Mouse (Mus musculus) stomach, embryonic 14.5 days (tissue): ENCODE results near the gene Nell2. TPM values are rescaled to one million over a fixed set of nuclear protein-coding genes. Genes with fewer than 3 reads are reported as not detected.

Experiments used
- ATAC-seq: fragments of 200-750 bp; cut with Nextera tagmentation; 2 replicates; pipeline ENCODE4 v1.8.0; 2017; ENCODE audit warnings: low read depth, moderate TSS enrichment; ENCODE audit not compliant: insufficient number of reproducible peaks, insufficient read depth, low FRiP score
- H3K27ac ChIP-seq: fragments of 300-500 bp; sonication (generic); 2 replicates; pipeline ENCODE4 v1.5.1; 2014; ENCODE audit warnings: mild to moderate bottlenecking, low read length, moderate library complexity, mixed read lengths
- H3K27me3 ChIP-seq: fragments of 300-500 bp; sonication (generic); 2 replicates; pipeline ENCODE4 v1.6.1; 2014; ENCODE audit warnings: low read length, control low read depth, mixed read lengths; ENCODE audit not compliant: control insufficient read depth, insufficient read depth
- H3K36me3 ChIP-seq: fragments of 300-500 bp; sonication (generic); 2 replicates; pipeline ENCODE4 v1.6.1; 2014; ENCODE audit warnings: mild to moderate bottlenecking, control low read depth, low read length, moderate library complexity, mixed read lengths; ENCODE audit not compliant: control insufficient read depth, insufficient read depth
- H3K4me1 ChIP-seq: fragments of 300-500 bp; sonication (generic); 2 replicates; pipeline ENCODE4 v1.6.1; 2014; ENCODE audit warnings: low read length, control low read depth, mixed read lengths; ENCODE audit not compliant: control insufficient read depth, insufficient read depth
- H3K4me2 ChIP-seq: fragments of 300-500 bp; sonication (generic); replicated peaks from 2 replicates; pipeline ENCODE4 v1.6.1; 2014; ENCODE audit warnings: low read depth, low read length, control low read depth
- H3K4me3 ChIP-seq: fragments of 300-500 bp; sonication (generic); 2 replicates; pipeline ENCODE4 v1.5.1; 2014; ENCODE audit warnings: low read depth, low read length, control low read depth
- H3K9ac ChIP-seq: fragments of 300-500 bp; sonication (generic); replicated peaks from 2 replicates; pipeline ENCODE4 v1.6.1; 2014; ENCODE audit warnings: low read depth, mild to moderate bottlenecking, control low read depth, low read length, moderate library complexity, mixed read lengths
- H3K9me3 ChIP-seq: fragments of 300-500 bp; sonication (generic); 2 replicates; pipeline ENCODE4 v1.6.1; 2016; ENCODE audit warnings: low read depth, low read length, control low read depth; ENCODE audit not compliant: control insufficient read depth
- whole genome bisulfite sequencing: fragments of 180-500 bp; shearing (Covaris S2); extraction: QIAGEN DNeasy Blood & Tissue Kit; methylation state at CpG from one replicate; pipeline ENCODE4 v1.1.7; 2014; 5-methylcytosine and 5-hydroxymethylcytosine counted together
- polyA plus RNA-seq: library from polyadenylated mRNA; unstranded; fragments of >200 nt; fragmentation: Nextera tagmentation; extraction: Ambion mirVana; gene quantifications from 2 replicates; pipeline ENCODE4 v1.2.1, GENCODE M21; 2014

Nell2 gene
- polyA plus RNA-seq, 1 experiment from 2014 or later = 21.6 TPM

DNA sequence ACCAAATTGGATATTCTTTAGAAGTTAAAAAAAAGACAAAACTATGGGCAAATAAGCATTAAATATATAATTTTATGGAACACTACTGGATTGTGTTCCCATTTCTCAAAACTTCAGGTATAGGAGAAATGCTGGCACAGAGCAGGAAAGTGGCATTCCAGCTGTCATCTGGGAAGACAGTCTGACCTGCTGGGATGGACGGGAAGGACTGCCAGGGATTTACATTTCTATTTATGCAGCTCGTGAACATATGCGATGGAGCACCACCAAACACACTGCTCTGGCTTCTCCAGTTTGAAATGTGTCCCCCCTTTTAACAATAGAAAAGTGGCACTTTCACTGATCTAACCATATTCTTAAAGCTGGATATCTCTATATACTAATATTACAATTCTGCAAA, 291.9 kb downstream of the Nell2 start:
- whole genome bisulfite sequencing = 79% methylated on average over 3 of the region's 3 CpGs
- Histone ChIP-seq H3K4me3 (no peak overlapping the region), H3K9me3 (no peaks in the 10 kb centered on the region), H3K9ac (no peak overlapping the region), H3K27me3 (no peaks in the 10 kb centered on the region), H3K4me2 (no peak overlapping the region), H3K36me3 (no peaks in the 10 kb centered on the region), H3K27ac (no peak overlapping the region), H3K4me1 (no peaks in the 10 kb centered on the region)
- ATAC-seq = no peak

- Histone ChIP-seq H3K27ac (no peak overlapping the region), H3K9me3 (no peaks in the 10 kb centered on the region), H3K4me2 (no peak overlapping the region), H3K9ac (no peak overlapping the region), H3K27me3 (no peaks in the 10 kb centered on the region), H3K4me3 (no peak overlapping the region), H3K4me1 (no peaks in the 10 kb centered on the region), H3K36me3 (no peaks in the 10 kb centered on the region)
- 74% methylated on average over 13 of the region's 13 CpGs for WGBS
- ATAC-seq = no peak
These were observed 297.2 kb downstream of the Nell2 start for GRCm38 (mm10) chr15:95231171-95231570.

DNA sequence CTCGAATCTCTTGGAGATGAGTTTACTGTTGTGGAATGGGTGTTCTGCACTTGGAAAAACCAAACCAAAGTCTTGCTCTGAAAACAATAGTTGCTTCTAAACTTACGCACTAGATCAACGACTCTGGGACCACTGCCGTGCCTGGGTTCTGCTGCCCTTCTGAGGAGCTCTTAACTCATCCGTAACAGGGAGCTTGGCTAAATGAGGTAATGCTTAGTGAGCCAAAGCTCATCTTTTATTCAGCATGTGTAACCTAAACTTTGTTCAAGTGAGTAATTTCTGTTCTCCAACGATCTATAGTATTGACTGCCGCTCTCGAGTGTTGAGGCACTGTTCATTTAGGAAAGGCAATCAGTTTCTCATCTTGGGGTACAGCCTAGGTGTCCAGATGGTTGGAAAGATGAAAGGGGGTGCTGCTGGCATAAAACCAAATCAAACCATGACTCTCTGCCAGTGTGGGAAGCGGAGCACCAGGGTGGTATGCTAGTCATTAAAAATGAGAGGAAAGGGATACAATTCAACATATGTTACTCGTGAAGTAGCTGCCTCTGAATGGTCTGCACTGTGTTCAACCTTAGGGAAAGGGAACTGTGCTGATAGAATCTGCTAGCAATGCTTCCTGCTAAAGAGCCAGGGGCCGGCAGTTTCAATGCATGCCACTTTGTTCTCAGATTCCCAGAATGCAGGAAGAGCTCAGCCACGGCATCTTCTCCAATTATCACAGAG, 311.6 kb downstream of the Nell2 start:
- no peaks in the 10 kb centered on the region for H3K27me3 ChIP-seq
- no peak for ATAC-seq
- H3K4me2 ChIP-seq = no peak overlapping the region
- no peak overlapping the region for H3K4me3 ChIP-seq
- no peak overlapping the region for H3K9ac ChIP-seq
- 80% methylated on average over 12 of the region's 12 CpGs for WGBS
- no peaks in the 10 kb centered on the region for H3K36me3 ChIP-seq
- H3K4me1 ChIP-seq = no peaks in the 10 kb centered on the region
- no peaks in the 10 kb centered on the region for H3K9me3 ChIP-seq
- no peak overlapping the region for H3K27ac ChIP-seq

GRCm38 (mm10) chr15:95210551-95210950, 317.8 kb downstream of the Nell2 start:
- no peaks in the 10 kb centered on the region for H3K9me3 ChIP-seq
- no peak for ATAC-seq
- no peak overlapping the region for H3K9ac ChIP-seq
- H3K4me3 ChIP-seq = no peak overlapping the region
- H3K4me1 ChIP-seq = no peaks in the 10 kb centered on the region
- H3K27ac ChIP-seq = no peak overlapping the region
- no peaks in the 10 kb centered on the region for H3K27me3 ChIP-seq
- WGBS = 69% methylated on average over 4 of the region's 4 CpGs
- no peak overlapping the region for H3K4me2 ChIP-seq
- no peaks in the 10 kb centered on the region for H3K36me3 ChIP-seq

GRCm38 (mm10) chr15:95209186-95209585, 319.2 kb downstream of the Nell2 start:
- WGBS = 67% methylated on average over 4 of the region's 4 CpGs
- Histone ChIP-seq H3K9me3 (no peaks in the 10 kb centered on the region), H3K9ac (no peak overlapping the region), H3K36me3 (no peaks in the 10 kb centered on the region), H3K4me1 (no peaks in the 10 kb centered on the region), H3K4me2 (no peak overlapping the region), H3K27ac (no peak overlapping the region), H3K27me3 (no peaks in the 10 kb centered on the region), H3K4me3 (no peak overlapping the region)
- ATAC-seq = no peak

GRCm38 (mm10) chr15:95193661-95194280, 334.6 kb downstream of the Nell2 start:
- no peak overlapping the region for H3K9ac ChIP-seq
- H3K27me3 ChIP-seq = no peaks in the 10 kb centered on the region
- no peak overlapping the region for H3K4me2 ChIP-seq
- 62% methylated on average over 9 of the region's 9 CpGs for WGBS
- no peaks in the 10 kb centered on the region for H3K36me3 ChIP-seq
- no peak for ATAC-seq
- no peak overlapping the region for H3K4me3 ChIP-seq
- H3K4me1 ChIP-seq = no peaks in the 10 kb centered on the region
- no peaks in the 10 kb centered on the region for H3K9me3 ChIP-seq
- H3K27ac ChIP-seq = no peak overlapping the region

DNA sequence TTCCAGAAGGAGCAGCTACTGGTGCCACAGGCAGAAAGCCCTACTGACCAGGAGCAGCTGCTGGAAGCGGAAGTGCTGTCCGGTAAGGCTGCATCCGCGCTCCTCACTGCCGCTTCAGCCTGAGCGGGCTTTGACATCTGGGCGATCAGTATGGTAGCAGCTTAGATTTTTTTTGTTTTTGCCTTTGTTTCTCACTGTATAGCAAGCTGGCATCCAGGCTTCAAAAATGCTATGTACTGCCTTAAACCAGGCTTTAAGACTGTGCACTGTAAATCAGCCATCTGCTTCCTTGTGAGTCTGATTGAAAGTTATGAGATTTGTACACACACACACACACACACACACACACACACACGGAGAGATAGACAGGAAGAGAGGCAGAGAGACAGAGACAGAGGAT, 335.4 kb downstream of the Nell2 start:
- Histone ChIP-seq H3K4me2 (no peak overlapping the region), H3K27ac (no peak overlapping the region), H3K4me1 (no peaks in the 10 kb centered on the region), H3K36me3 (no peaks in the 10 kb centered on the region), H3K9ac (no peak overlapping the region), H3K9me3 (no peaks in the 10 kb centered on the region), H3K27me3 (no peaks in the 10 kb centered on the region), H3K4me3 (no peak overlapping the region)
- no peak for ATAC-seq
- WGBS = 79% methylated on average over 8 of the region's 8 CpGs

DNA sequence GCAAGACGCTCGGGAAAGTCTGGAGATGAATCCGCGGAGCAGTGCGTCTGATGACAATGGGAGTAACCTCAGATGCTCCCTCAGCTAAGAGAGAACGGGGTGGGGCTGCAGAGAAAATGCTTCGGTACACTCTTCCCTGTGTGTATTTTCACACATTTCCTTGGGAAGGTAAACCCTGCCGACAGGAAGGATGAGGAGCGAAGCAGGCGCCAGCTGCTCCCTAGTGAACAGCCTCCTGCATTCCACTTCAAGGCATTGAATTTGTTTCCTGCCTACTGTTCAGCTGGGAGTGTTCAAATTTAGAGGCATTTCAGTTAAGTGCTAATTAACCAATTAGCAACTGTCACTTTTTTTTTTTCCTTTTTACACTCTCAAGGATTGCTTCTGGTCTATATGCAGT, 342.1 kb downstream of the Nell2 start:
- ATAC-seq = no peak
- WGBS = 47% methylated on average over 10 of the region's 10 CpGs
- Histone ChIP-seq H3K36me3 (no peaks in the 10 kb centered on the region), H3K27ac (no peak overlapping the region), H3K4me1 (no peaks in the 10 kb centered on the region), H3K4me3 (no peak overlapping the region), H3K9me3 (no peaks in the 10 kb centered on the region), H3K27me3 (no peaks in the 10 kb centered on the region), H3K9ac (no peak overlapping the region), H3K4me2 (no peak overlapping the region)

DNA sequence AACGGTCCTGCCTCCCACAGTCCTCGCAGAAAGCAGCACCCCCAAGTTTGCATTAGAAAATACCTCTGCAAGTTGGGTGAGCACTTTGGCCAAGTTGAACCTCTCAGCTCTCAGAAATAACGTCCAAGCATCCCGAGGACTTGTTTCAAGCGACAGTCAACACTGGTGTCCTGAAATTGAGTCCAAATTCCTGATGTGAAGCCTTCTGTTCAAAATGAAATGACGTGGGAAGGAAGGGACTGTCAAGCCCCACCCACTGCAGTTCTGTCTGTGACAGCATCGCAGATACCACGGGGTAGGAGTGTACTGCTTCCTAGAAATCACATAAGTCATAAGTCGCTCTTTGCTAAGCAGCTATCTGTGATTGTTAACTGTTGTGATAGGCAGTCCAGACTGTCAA, 342.9 kb downstream of the Nell2 start:
- 52% methylated on average over 9 of the region's 9 CpGs for WGBS
- Histone ChIP-seq H3K4me3 (no peak overlapping the region), H3K27ac (no peak overlapping the region), H3K4me2 (no peak overlapping the region), H3K27me3 (no peaks in the 10 kb centered on the region), H3K9ac (no peak overlapping the region), H3K9me3 (no peaks in the 10 kb centered on the region), H3K4me1 (no peaks in the 10 kb centered on the region), H3K36me3 (no peaks in the 10 kb centered on the region)
- ATAC-seq = no peak
